Comparison of ENCODE assay signal across 9 mouse cellular contexts in the genomic region with DNA sequence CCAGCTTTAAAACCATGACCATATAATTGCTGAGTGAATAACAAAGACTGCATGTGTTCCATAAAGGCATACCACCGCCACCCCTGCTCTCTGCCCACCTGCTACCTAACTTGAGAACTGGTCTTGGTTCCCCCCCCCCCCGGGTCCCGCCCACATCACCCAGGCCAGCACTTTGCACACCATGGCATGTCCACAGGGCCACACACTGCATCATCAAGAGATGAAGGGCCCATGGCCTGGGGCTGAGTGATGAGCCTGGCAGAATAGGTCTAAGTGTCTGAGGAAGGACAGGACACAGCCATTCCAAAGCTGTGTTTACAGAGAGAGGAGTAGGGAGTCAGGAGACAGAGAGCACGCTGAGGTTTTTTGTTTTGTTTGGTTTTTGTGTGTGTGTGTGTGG. TPM values are rescaled to one million over a fixed set of nuclear protein-coding genes. Genes with fewer than 3 reads are reported as not detected.
A peak's percentile ranks its signal among the peaks of the same experiment; 100 is the strongest.
DNase-seq lines count a peak whose midpoint lies in the region; ATAC-seq lines count a peak whose summit lies in the region.
"Had no signal": no experiment of that assay in that cellular context is flagged by ENCODE, and none has a peak within 500 bp of the region (broad histone marks: within the 10 kb centered on the region; RNA-seq: fewer than 3 reads in every experiment).

No protein-coding gene starts in this region.

- no peak for ATAC-seq in heart, embryonic 15.5 days (replicated peaks; ENCODE audit: insufficient number of reproducible peaks, insufficient read depth, low FRiP score, low read depth)
- no peak for ATAC-seq in embryonic facial prominence, embryonic 11.5 days (replicated peaks; ENCODE audit: insufficient number of reproducible peaks, low FRiP score, low TSS enrichment, low read depth)
- ATAC-seq in hindbrain, embryonic 13.5 days (ENCODE audit: low FRiP score), result no peak
- no peak for ATAC-seq in midbrain, embryonic 14.5 days (ENCODE audit: low FRiP score, low TSS enrichment)

- peak overlapping the region; percentile 43; the same call in 1 of the 2 replicates for H3K9ac ChIP-seq in heart, embryonic 15.5 days
- peak overlapping the region; percentile 51 for H3K9ac ChIP-seq in embryonic facial prominence, embryonic 11.5 days (replicated peaks; ENCODE audit: low read length)
- H3K9ac ChIP-seq in hindbrain, embryonic 13.5 days, result peak overlapping the region; percentile 65
- peak overlapping the region; percentile 29; the same call in 1 of the 2 replicates for H3K9ac ChIP-seq in midbrain, embryonic 14.5 days (replicated peaks; ENCODE audit: low read length)

- intact Hi-C loops in left cerebral cortex, postnatal 10 days (cut with DNase I), result no loop called here

- 72% methylated on average over 4 of the region's 4 CpGs for WGBS in heart, embryonic 15.5 days
- WGBS in embryonic facial prominence, embryonic 11.5 days, result 71% methylated on average over 4 of the region's 4 CpGs
- 67% methylated on average over 4 of the region's 4 CpGs for WGBS in hindbrain, embryonic 13.5 days
- 81% methylated on average over 4 of the region's 4 CpGs for WGBS in midbrain, embryonic 14.5 days

- H3K4me2 ChIP-seq in heart, embryonic 15.5 days, result peak overlapping the region; percentile 89
- H3K4me2 ChIP-seq in embryonic facial prominence, embryonic 11.5 days (ENCODE audit: low read depth, low read length), result peak overlapping the region; percentile 26
- peak overlapping the region; percentile 77 for H3K4me2 ChIP-seq in hindbrain, embryonic 13.5 days
- peak overlapping the region; percentile 67 for H3K4me2 ChIP-seq in midbrain, embryonic 14.5 days (ENCODE audit: low read length)

- peak overlapping the region; percentile 92 for H3K27ac ChIP-seq in heart, embryonic 15.5 days
- no peak overlapping the region for H3K27ac ChIP-seq in embryonic facial prominence, embryonic 11.5 days (replicated peaks; ENCODE audit: low read depth, low read length)
- H3K27ac ChIP-seq in hindbrain, embryonic 13.5 days, result no peak overlapping the region
- H3K27ac ChIP-seq in midbrain, embryonic 14.5 days (replicated peaks; ENCODE audit: low read depth, low read length), result no peak overlapping the region

- DNase-seq in heart, adult 18-20 months, result no peak
- DNase-seq in embryonic facial prominence, embryonic 11.5 days (ENCODE audit: low spot score), result no peak
- DNase-seq in midbrain, embryonic 14.5 days, result no peak
- DNase-seq in cerebellum, adult 9-10 months, result no peak
- no peak for DNase-seq in cerebellum, postnatal 25 days
- DNase-seq in left cerebral cortex, postnatal 10 days (ENCODE audit: extremely low spot score in 1 of 2, low spot score in 2 of 2), result no peak
- DNase-seq: adrenal gland, postnatal 10 days had no signal

- no peaks in the 10 kb centered on the region for H3K9me3 ChIP-seq in heart, embryonic 15.5 days (replicated peaks)
- no peaks in the 10 kb centered on the region for H3K9me3 ChIP-seq in embryonic facial prominence, embryonic 11.5 days (replicated peaks; ENCODE audit: control insufficient read depth, low read length)
- no peaks in the 10 kb centered on the region for H3K9me3 ChIP-seq in hindbrain, embryonic 13.5 days
- H3K9me3 ChIP-seq in midbrain, embryonic 14.5 days (ENCODE audit: control insufficient read depth, low read length), result no peaks in the 10 kb centered on the region

- H3K4me1 ChIP-seq in heart, embryonic 15.5 days (replicated peaks), result peaks cover 42% of the 10 kb centered on the region
- peaks cover 4% of the 10 kb centered on the region; the same call in 1 of the 2 replicates for H3K4me1 ChIP-seq in embryonic facial prominence, embryonic 11.5 days (ENCODE audit: control insufficient read depth, insufficient read depth, low read length)
- peaks cover 41% of the 10 kb centered on the region for H3K4me1 ChIP-seq in hindbrain, embryonic 13.5 days (replicated peaks)
- peaks cover 16% of the 10 kb centered on the region for H3K4me1 ChIP-seq in midbrain, embryonic 14.5 days (ENCODE audit: control insufficient read depth, insufficient read depth, low read length)

- H3K36me3 ChIP-seq in heart, embryonic 15.5 days, result no peaks in the 10 kb centered on the region
- no peaks in the 10 kb centered on the region for H3K36me3 ChIP-seq in embryonic facial prominence, embryonic 11.5 days (replicated peaks; ENCODE audit: control insufficient read depth, insufficient read depth, low read depth, low read length)
- H3K36me3 ChIP-seq in hindbrain, embryonic 13.5 days, result no peaks in the 10 kb centered on the region
- H3K36me3 ChIP-seq in midbrain, embryonic 14.5 days (ENCODE audit: control insufficient read depth, insufficient read depth, low read length), result no peaks in the 10 kb centered on the region

- H3K4me3 ChIP-seq in heart, embryonic 15.5 days, result peak overlapping the region; percentile 89
- no peak overlapping the region for H3K4me3 ChIP-seq in embryonic facial prominence, embryonic 11.5 days (ENCODE audit: low read depth, low read length)
- H3K4me3 ChIP-seq in hindbrain, embryonic 13.5 days, result peak overlapping the region; percentile 71
- no peak overlapping the region for H3K4me3 ChIP-seq in midbrain, embryonic 14.5 days (replicated peaks; ENCODE audit: low read depth, low read length)

- H3K27me3 ChIP-seq in heart, embryonic 15.5 days, result no peaks in the 10 kb centered on the region
- H3K27me3 ChIP-seq in embryonic facial prominence, embryonic 11.5 days (ENCODE audit: control insufficient read depth, insufficient read depth, low read length), result no peaks in the 10 kb centered on the region
- no peaks in the 10 kb centered on the region for H3K27me3 ChIP-seq in hindbrain, embryonic 13.5 days
- H3K27me3 ChIP-seq in midbrain, embryonic 14.5 days (ENCODE audit: control insufficient read depth, insufficient read depth, low read length), result no peaks in the 10 kb centered on the region

RNA-seq across cellular contexts. Expression of gene Rilpl1, which starts 2.8 kb away (rescaled TPM):
- 26.5 and 27.8 TPM in 2 replicates for polyA plus RNA-seq in heart, embryonic 15.5 days (2015; fragmentation: Nextera tagmentation; extraction: Ambion mirVana)
- 100 to 1,000 TPM; 174 to 192 TPM for total RNA-seq in heart, adult 18-20 months (2021)
- polyA plus RNA-seq in embryonic facial prominence, embryonic 11.5 days (2014; fragmentation: Nextera tagmentation; extraction: Ambion mirVana), result 26.2 and 29.7 TPM in 2 replicates
- 11.5 and 12.1 TPM in 2 replicates for polyA plus RNA-seq in hindbrain, embryonic 13.5 days (2015; fragmentation: Nextera tagmentation; extraction: Ambion mirVana)
- polyA plus RNA-seq in midbrain, embryonic 14.5 days (2014; fragmentation: Nextera tagmentation; extraction: Ambion mirVana), result 9.0 and 9.9 TPM in 2 replicates
- 10 to 100 TPM; 24.6 to 26.7 TPM for total RNA-seq in left cerebral cortex, postnatal 10 days (2021)

RNA-seq across cellular contexts. Expression of gene Tmed2, which starts 12.1 kb away (rescaled TPM):
- polyA plus RNA-seq in heart, embryonic 15.5 days (2015; fragmentation: Nextera tagmentation; extraction: Ambion mirVana), result 409 and 423 TPM in 2 replicates
- total RNA-seq in heart, adult 18-20 months (2021), result 100 to 1,000 TPM; 173 to 185 TPM
- 533 and 564 TPM in 2 replicates for polyA plus RNA-seq in embryonic facial prominence, embryonic 11.5 days (2014; fragmentation: Nextera tagmentation; extraction: Ambion mirVana)
- polyA plus RNA-seq in hindbrain, embryonic 13.5 days (2015; fragmentation: Nextera tagmentation; extraction: Ambion mirVana), result 360 and 367 TPM in 2 replicates
- polyA plus RNA-seq in midbrain, embryonic 14.5 days (2014; fragmentation: Nextera tagmentation; extraction: Ambion mirVana), result 327 and 369 TPM in 2 replicates
- total RNA-seq in left cerebral cortex, postnatal 10 days (2021), result 100 to 1,000 TPM; 102 to 110 TPM

RNA-seq across cellular contexts. Expression of gene Ddx55, which starts 24.3 kb away (rescaled TPM):
- 6.7 and 8.7 TPM in 2 replicates for polyA plus RNA-seq in heart, embryonic 15.5 days (2015; fragmentation: Nextera tagmentation; extraction: Ambion mirVana)
- total RNA-seq in heart, adult 18-20 months (2021), result 1 to 10 TPM; 4.8 to 5.2 TPM
- polyA plus RNA-seq in embryonic facial prominence, embryonic 11.5 days (2014; fragmentation: Nextera tagmentation; extraction: Ambion mirVana), result 12.1 and 12.6 TPM in 2 replicates
- 26.4 and 27.5 TPM in 2 replicates for polyA plus RNA-seq in hindbrain, embryonic 13.5 days (2015; fragmentation: Nextera tagmentation; extraction: Ambion mirVana)
- polyA plus RNA-seq in midbrain, embryonic 14.5 days (2014; fragmentation: Nextera tagmentation; extraction: Ambion mirVana), result 21.9 and 22.1 TPM in 2 replicates
- total RNA-seq in left cerebral cortex, postnatal 10 days (2021), result 10 to 100 TPM; 24.0 to 25.2 TPM

RNA-seq across cellular contexts. Expression of gene Snrnp35, which starts 45.4 kb away (rescaled TPM):
- polyA plus RNA-seq in heart, embryonic 15.5 days (2015; fragmentation: Nextera tagmentation; extraction: Ambion mirVana), result 19.2 and 20.7 TPM in 2 replicates
- 10 to 100 TPM; 14.0 to 14.2 TPM for total RNA-seq in heart, adult 18-20 months (2021)
- polyA plus RNA-seq in embryonic facial prominence, embryonic 11.5 days (2014; fragmentation: Nextera tagmentation; extraction: Ambion mirVana), result 12.3 and 13.9 TPM in 2 replicates
- polyA plus RNA-seq in hindbrain, embryonic 13.5 days (2015; fragmentation: Nextera tagmentation; extraction: Ambion mirVana), result 22.5 and 27.5 TPM in 2 replicates
- 8.9 and 10.6 TPM in 2 replicates for polyA plus RNA-seq in midbrain, embryonic 14.5 days (2014; fragmentation: Nextera tagmentation; extraction: Ambion mirVana)
- 10 to 100 TPM; 21.1 TPM for total RNA-seq in left cerebral cortex, postnatal 10 days (2021)

RNA-seq across cellular contexts. Expression of gene Rilpl2, which starts 50.2 kb away (rescaled TPM):
- polyA plus RNA-seq in heart, embryonic 15.5 days (2015; fragmentation: Nextera tagmentation; extraction: Ambion mirVana), result 15.0 and 20.9 TPM in 2 replicates
- 1 to 10 TPM; 6.9 to 7.1 TPM for total RNA-seq in heart, adult 18-20 months (2021)
- polyA plus RNA-seq in embryonic facial prominence, embryonic 11.5 days (2014; fragmentation: Nextera tagmentation; extraction: Ambion mirVana), result 28.0 and 28.2 TPM in 2 replicates
- polyA plus RNA-seq in hindbrain, embryonic 13.5 days (2015; fragmentation: Nextera tagmentation; extraction: Ambion mirVana), result 21.2 and 23.8 TPM in 2 replicates
- polyA plus RNA-seq in midbrain, embryonic 14.5 days (2014; fragmentation: Nextera tagmentation; extraction: Ambion mirVana), result 23.1 and 24.5 TPM in 2 replicates
- total RNA-seq in left cerebral cortex, postnatal 10 days (2021), result 10 to 100 TPM; 21.4 to 23.2 TPM

Comparison
In these comparisons a context has a peak if more than half of its experiments do, and no peak if none do; other contexts are left out.
1. H3K4me2 ChIP-seq: peak in every context shown above with its lines; median percentile 89 in heart, embryonic 15.5 days; 77 in hindbrain, embryonic 13.5 days; 67 in midbrain, embryonic 14.5 days; 26 in embryonic facial prominence, embryonic 11.5 days.
2. H3K4me3 ChIP-seq: peak in heart, embryonic 15.5 days (single experiment) and hindbrain, embryonic 13.5 days (single experiment); none in embryonic facial prominence, embryonic 11.5 days (single experiment) and midbrain, embryonic 14.5 days (single experiment).
3. Peak in every context shown above with its lines, with median percentiles within 50 percentile points of each other: H3K9ac ChIP-seq.